Comparison of ENCODE assay signal across 20 mouse cellular contexts in the genomic region with DNA sequence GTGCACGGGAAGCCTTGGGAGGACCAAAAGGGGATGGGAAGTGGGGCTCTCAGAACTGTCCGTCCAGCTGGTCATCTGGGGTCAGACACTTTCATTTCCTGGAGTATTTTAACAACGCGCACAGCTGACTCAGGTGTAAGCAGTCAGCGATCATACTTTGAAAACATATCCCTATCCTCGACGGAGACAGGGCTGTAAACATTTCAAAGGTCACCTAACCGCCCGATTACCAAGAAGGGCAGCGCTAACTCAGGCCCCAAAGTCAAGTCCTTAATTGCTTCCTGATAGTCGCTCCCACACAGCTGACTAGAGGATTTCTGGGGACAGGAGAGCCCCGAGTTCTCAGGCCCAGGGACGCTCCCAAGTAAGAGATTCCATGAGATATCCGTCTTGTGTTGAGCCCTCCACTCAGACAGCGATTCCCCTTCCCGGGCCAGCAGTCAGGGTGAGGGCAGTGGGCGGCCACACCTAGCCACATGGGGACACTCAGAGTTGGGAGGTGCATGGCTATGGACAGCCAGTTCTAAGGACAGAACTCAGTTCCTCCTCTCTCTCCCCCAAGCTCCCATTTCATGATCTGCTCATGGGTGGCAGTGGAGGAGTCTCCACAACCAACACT. TPM values are rescaled to one million over a fixed set of nuclear protein-coding genes. Genes with fewer than 3 reads are reported as not detected.
DNase-seq lines count a peak whose midpoint lies in the region; ATAC-seq and TF ChIP-seq lines count a peak whose summit lies in the region.
"Had no signal": no experiment of that assay in that cellular context is flagged by ENCODE, and none has a peak within 500 bp of the region (broad histone marks: within the 10 kb centered on the region; RNA-seq: fewer than 3 reads in every experiment).

No protein-coding gene starts in this region.

- no peak for DNase-seq in heart, adult 8-10 months (ENCODE audit: low spot score)
- DNase-seq in lung, postnatal 0 days (ENCODE audit: low spot score): no peak
- no peak for DNase-seq in lung, postnatal 4 days
- DNase-seq in liver, embryonic 14.5 days (ENCODE audit: low read depth in 3 of 3, low spot score in 3 of 3): no peak
- no peak for DNase-seq in adrenal gland, postnatal 4 days (ENCODE audit: low spot score in 2 of 2)
- no peak for DNase-seq in left cerebral cortex, adult 18-20 months (ENCODE audit: low spot score in 2 of 2)
- DNase-seq: adrenal gland, adult 2 months; cerebellum, adult 9-10 months; forebrain, postnatal 0 days; gastrocnemius, postnatal 14 days; layer of hippocampus, postnatal 36 days; lung, postnatal 36 days; right cerebral cortex, postnatal 25 days had no signal

- ATAC-seq in heart, embryonic 15.5 days (replicated peaks; ENCODE audit: insufficient number of reproducible peaks, insufficient read depth, low FRiP score, low read depth): no peak
- ATAC-seq in lung, postnatal 0 days: no peak
- no peak for ATAC-seq in liver, embryonic 14.5 days (ENCODE audit: insufficient read depth)
- no peak for ATAC-seq in forebrain, embryonic 15.5 days (replicated peaks)
- ATAC-seq: forebrain, postnatal 0 days; inflammation-experienced regulatory T-cells, adult 6 months had no signal

- no peak overlapping the region for H3K4me3 ChIP-seq in heart, embryonic 15.5 days
- no peak overlapping the region for H3K4me3 ChIP-seq in lung, postnatal 0 days (ENCODE audit: low read depth, low read length)
- H3K4me3 ChIP-seq in liver, embryonic 14.5 days (ENCODE audit: insufficient read depth in 1 of 2, low read depth in 2 of 2, low read length in 2 of 2): no peak overlapping the region
- H3K4me3 ChIP-seq in forebrain, embryonic 15.5 days: no peak overlapping the region
- H3K4me3 ChIP-seq: hindbrain, embryonic 10.5 days; limb, embryonic 12.5 days; midbrain, embryonic 12.5 days had no signal

- H3K9me3 ChIP-seq in heart, embryonic 15.5 days (replicated peaks): no peaks in the 10 kb centered on the region
- H3K9me3 ChIP-seq in lung, postnatal 0 days (ENCODE audit: low read length): no peaks in the 10 kb centered on the region
- H3K9me3 ChIP-seq in liver, embryonic 14.5 days (ENCODE audit: control insufficient read depth, low read length): no peaks in the 10 kb centered on the region
- 0 out of 2 replicates have a peak, but pooled peaks cover 5% of the 10 kb centered on the region for H3K9me3 ChIP-seq in forebrain, embryonic 15.5 days
- H3K9me3 ChIP-seq: hindbrain, embryonic 10.5 days; limb, embryonic 12.5 days had no signal

- no peak for TF ChIP-seq CTCF in lung, postnatal 0 days (IDR thresholded peaks at IDR 0.05)
- TF ChIP-seq CTCF in liver, embryonic 14.5 days (IDR thresholded peaks at IDR 0.05; ENCODE audit: low read depth): no peak

- WGBS in heart, embryonic 15.5 days: 63% methylated on average over 17 of the region's 17 CpGs
- WGBS in lung, postnatal 0 days: 42% methylated on average over 17 of the region's 17 CpGs
- WGBS in liver, embryonic 14.5 days (ENCODE audit: insufficient replicate concordance): 55% methylated on average over 17 of the region's 17 CpGs
- 86% methylated on average over 17 of the region's 17 CpGs for WGBS in forebrain, embryonic 15.5 days

- H3K4me1 ChIP-seq in heart, embryonic 15.5 days (replicated peaks): peaks cover 19% of the 10 kb centered on the region
- H3K4me1 ChIP-seq in lung, postnatal 0 days (ENCODE audit: insufficient read depth, low read depth, low read length): no peaks in the 10 kb centered on the region
- H3K4me1 ChIP-seq in liver, embryonic 14.5 days (replicated peaks; ENCODE audit: control insufficient read depth in 2 of 2, insufficient read depth in 2 of 2, low read length in 1 of 2): 0 out of 4 replicates have a peak, but pooled peaks cover 0 to 3% of the 10 kb centered on the region in 2 experiments
- peaks cover 6% of the 10 kb centered on the region for H3K4me1 ChIP-seq in forebrain, embryonic 15.5 days

- H3K4me2 ChIP-seq in heart, embryonic 15.5 days: 0 out of 2 replicates have a peak overlapping the region, but pooled peaks have one; percentile 6
- H3K4me2 ChIP-seq in lung, postnatal 0 days (replicated peaks; ENCODE audit: low read depth, low read length): 0 out of 2 replicates have a peak overlapping the region, but pooled peaks have one; percentile 11
- H3K4me2 ChIP-seq in liver, embryonic 14.5 days (ENCODE audit: low read depth): 0 out of 2 replicates have a peak overlapping the region, but pooled peaks have one; percentile 8
- no peak overlapping the region for H3K4me2 ChIP-seq in forebrain, embryonic 15.5 days (replicated peaks)
- H3K4me2 ChIP-seq: limb, embryonic 12.5 days; midbrain, embryonic 12.5 days had no signal

- no peak overlapping the region for H3K27ac ChIP-seq in heart, embryonic 15.5 days
- H3K27ac ChIP-seq in lung, postnatal 0 days (ENCODE audit: low read length): no peak overlapping the region
- no peak overlapping the region for H3K27ac ChIP-seq in liver, embryonic 14.5 days
- H3K27ac ChIP-seq in forebrain, embryonic 15.5 days (replicated peaks): no peak overlapping the region
- H3K27ac ChIP-seq: hindbrain, embryonic 10.5 days; limb, embryonic 12.5 days; midbrain, embryonic 12.5 days had no signal

- H3K27me3 ChIP-seq in heart, embryonic 15.5 days: peaks cover 15% of the 10 kb centered on the region
- H3K27me3 ChIP-seq in lung, postnatal 0 days (replicated peaks; ENCODE audit: insufficient read depth, low read length): no peaks in the 10 kb centered on the region
- H3K27me3 ChIP-seq in liver, embryonic 14.5 days (ENCODE audit: control insufficient read depth, insufficient read depth, low read length): peaks cover 5% of the 10 kb centered on the region; the same call in 1 of the 2 replicates
- no peaks in the 10 kb centered on the region for H3K27me3 ChIP-seq in forebrain, embryonic 15.5 days

- H3K9ac ChIP-seq in heart, embryonic 15.5 days: no peak overlapping the region
- no peak overlapping the region for H3K9ac ChIP-seq in lung, postnatal 0 days (replicated peaks; ENCODE audit: low read depth)
- no peak overlapping the region for H3K9ac ChIP-seq in liver, embryonic 14.5 days (replicated peaks)
- H3K9ac ChIP-seq in forebrain, embryonic 15.5 days (replicated peaks): no peak overlapping the region
- H3K9ac ChIP-seq: forebrain, postnatal 0 days; limb, embryonic 12.5 days; midbrain, embryonic 12.5 days had no signal

- TF ChIP-seq EP300 in lung, postnatal 0 days (IDR thresholded peaks at IDR 0.05): no peak
- TF ChIP-seq EP300 in liver, embryonic 14.5 days (IDR thresholded peaks at IDR 0.05; ENCODE audit: low read depth): no peak

- no peaks in the 10 kb centered on the region for H3K36me3 ChIP-seq in heart, embryonic 15.5 days
- H3K36me3 ChIP-seq in lung, postnatal 0 days (ENCODE audit: insufficient read depth, low read length): no peaks in the 10 kb centered on the region
- no peaks in the 10 kb centered on the region for H3K36me3 ChIP-seq in liver, embryonic 14.5 days (replicated peaks; ENCODE audit: control insufficient read depth, insufficient read depth, low read depth)
- H3K36me3 ChIP-seq in forebrain, embryonic 15.5 days: no peaks in the 10 kb centered on the region
- H3K36me3 ChIP-seq: hindbrain, embryonic 10.5 days; limb, embryonic 12.5 days; midbrain, embryonic 12.5 days had no signal

RNA-seq across cellular contexts. Expression of gene 2900026A02Rik, which starts 2.3 kb away (rescaled TPM):
- 14.1 and 17.4 TPM in 2 replicates for polyA plus RNA-seq in heart, embryonic 15.5 days (2015; fragmentation: Nextera tagmentation; extraction: Ambion mirVana)
- 10 to 100 TPM; 15.4 to 21.6 (median 20.3) TPM for total RNA-seq in heart, adult 8-10 months (2022)
- 6.3 and 6.9 TPM in 2 replicates for polyA plus RNA-seq in lung, postnatal 0 days (2015; fragmentation: Nextera tagmentation; extraction: Ambion mirVana)
- polyA plus RNA-seq in liver, embryonic 14.5 days (2012; rRNA removed): 1.1 and 1.2 TPM in 2 replicates
- polyA plus RNA-seq in liver, embryonic 14.5 days (2014; fragmentation: Nextera tagmentation; extraction: Ambion mirVana): 0.63 and 0.68 TPM in 2 replicates
- polyA plus RNA-seq in forebrain, embryonic 15.5 days (2015; fragmentation: Nextera tagmentation; extraction: Ambion mirVana): 4.4 and 4.9 TPM in 2 replicates
- 10 to 100 TPM; 21.2 to 23.3 TPM for total RNA-seq in adrenal gland, postnatal 4 days (2021)
- 10 to 100 TPM; 37.3 to 39.1 TPM for total RNA-seq in left cerebral cortex, adult 18-20 months (2021)

RNA-seq across cellular contexts. Expression of gene Tmem211, which starts 8.0 kb away (rescaled TPM):
- polyA plus RNA-seq in heart, embryonic 15.5 days (2015; fragmentation: Nextera tagmentation; extraction: Ambion mirVana): not detected in 2 replicates
- total RNA-seq in heart, adult 8-10 months (2022): not detected
- not detected in 2 replicates for polyA plus RNA-seq in lung, postnatal 0 days (2015; fragmentation: Nextera tagmentation; extraction: Ambion mirVana)
- not detected in 2 replicates for polyA plus RNA-seq in liver, embryonic 14.5 days (2012; rRNA removed)
- not detected in 2 replicates for polyA plus RNA-seq in liver, embryonic 14.5 days (2014; fragmentation: Nextera tagmentation; extraction: Ambion mirVana)
- not detected in 2 replicates for polyA plus RNA-seq in forebrain, embryonic 15.5 days (2015; fragmentation: Nextera tagmentation; extraction: Ambion mirVana)
- not detected for total RNA-seq in adrenal gland, postnatal 4 days (2021)
- not detected for total RNA-seq in left cerebral cortex, adult 18-20 months (2021)
- total RNA-seq: adrenal gland, adult 2 months; forebrain, postnatal 0 days; gastrocnemius, postnatal 14 days; layer of hippocampus, postnatal 36 days had no signal
- polyA plus RNA-seq: adrenal gland, adult 2 months; C2C12; forebrain, postnatal 0 days; hindbrain, embryonic 10.5 days; inflammation-experienced regulatory T-cells, adult 6 months; limb, embryonic 12.5 days had no signal
